Mouse (Mus musculus): ENCODE measurements around the gene Amdhd1. TPM values are rescaled to one million over a fixed set of nuclear protein-coding genes. Genes with fewer than 3 reads are reported as not detected.
A peak's percentile ranks its signal among the peaks of the same experiment; 100 is the strongest.

Gene Amdhd1
- polyA plus RNA-seq, 1 experiment from 2014 or later = not detected

DNA sequence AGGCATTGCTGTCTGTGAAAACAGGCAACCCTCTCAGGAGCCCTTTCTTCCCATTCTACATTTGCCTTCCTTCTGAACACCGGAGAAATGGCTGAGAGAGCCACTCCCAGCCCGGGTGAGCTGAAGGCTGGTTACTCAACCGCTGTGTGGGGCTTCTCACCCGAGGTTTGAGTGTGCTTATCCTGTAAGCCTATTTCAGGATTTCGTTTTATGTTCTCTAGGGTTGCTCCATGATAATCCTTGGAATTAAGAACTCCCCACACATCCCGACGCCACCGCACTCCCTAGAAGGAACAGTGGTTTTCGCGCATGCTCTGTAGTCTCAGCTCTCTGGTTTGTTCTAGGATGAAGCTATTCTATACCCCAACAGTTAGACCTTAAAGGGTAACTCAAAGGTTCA lies 38.5 kb downstream of the Amdhd1 start:
- no peaks in the 10 kb centered on the region for H3K9me3 ChIP-seq (ENCODE audit: control insufficient read depth, low read length)
- no peak for ATAC-seq (ENCODE audit: low read depth)
- no peaks in the 10 kb centered on the region for H3K36me3 ChIP-seq (ENCODE audit: control insufficient read depth, insufficient read depth, low read length)
- 83% methylated on average over 10 of the region's 10 CpGs for WGBS
- no peak overlapping the region for H3K4me2 ChIP-seq (ENCODE audit: low read depth, low read length)
- H3K4me3 ChIP-seq (ENCODE audit: low read depth, low read length) = no peak overlapping the region
- no peaks in the 10 kb centered on the region for H3K4me1 ChIP-seq (ENCODE audit: control insufficient read depth, insufficient read depth, low read length)
- no peak overlapping the region for H3K9ac ChIP-seq (replicated peaks; ENCODE audit: low read depth, low read length)
- H3K27ac ChIP-seq (ENCODE audit: low read depth, low read length) = no peak overlapping the region
- no peaks in the 10 kb centered on the region for H3K27me3 ChIP-seq (ENCODE audit: control insufficient read depth, insufficient read depth, low read length)

DNA sequence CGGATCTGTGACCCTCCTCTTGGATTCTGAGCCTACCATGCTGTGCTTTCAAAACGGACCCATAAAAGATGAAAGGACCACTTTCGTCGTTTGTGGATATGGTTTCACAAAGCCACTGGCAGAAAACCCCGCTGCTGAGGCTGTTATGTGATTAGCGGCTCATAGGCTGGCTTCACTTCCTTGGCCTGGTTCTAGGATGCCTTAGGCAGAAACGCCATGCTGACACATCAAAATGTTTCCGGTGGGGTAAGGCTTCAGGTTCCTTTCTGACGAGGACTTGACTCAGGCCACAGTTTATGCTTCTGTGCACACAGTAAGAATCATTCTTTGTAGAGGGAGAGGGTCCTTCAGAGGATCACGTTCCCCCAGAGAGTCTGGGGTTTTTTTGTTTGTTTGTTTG lies 39.0 kb downstream of the Amdhd1 start:
- Histone ChIP-seq H3K4me2 (ENCODE audit: low read depth, low read length) (no peak overlapping the region), H3K4me1 (ENCODE audit: control insufficient read depth, insufficient read depth, low read length) (no peaks in the 10 kb centered on the region), H3K4me3 (ENCODE audit: low read depth, low read length) (no peak overlapping the region), H3K9me3 (ENCODE audit: control insufficient read depth, low read length) (no peaks in the 10 kb centered on the region), H3K27me3 (ENCODE audit: control insufficient read depth, insufficient read depth, low read length) (no peaks in the 10 kb centered on the region), H3K9ac (replicated peaks; ENCODE audit: low read depth, low read length) (no peak overlapping the region), H3K36me3 (ENCODE audit: control insufficient read depth, insufficient read depth, low read length) (no peaks in the 10 kb centered on the region), H3K27ac (ENCODE audit: low read depth, low read length) (no peak overlapping the region)
- WGBS = 34% methylated on average over 10 of the region's 10 CpGs
- ATAC-seq (ENCODE audit: low read depth) = no peak

DNA sequence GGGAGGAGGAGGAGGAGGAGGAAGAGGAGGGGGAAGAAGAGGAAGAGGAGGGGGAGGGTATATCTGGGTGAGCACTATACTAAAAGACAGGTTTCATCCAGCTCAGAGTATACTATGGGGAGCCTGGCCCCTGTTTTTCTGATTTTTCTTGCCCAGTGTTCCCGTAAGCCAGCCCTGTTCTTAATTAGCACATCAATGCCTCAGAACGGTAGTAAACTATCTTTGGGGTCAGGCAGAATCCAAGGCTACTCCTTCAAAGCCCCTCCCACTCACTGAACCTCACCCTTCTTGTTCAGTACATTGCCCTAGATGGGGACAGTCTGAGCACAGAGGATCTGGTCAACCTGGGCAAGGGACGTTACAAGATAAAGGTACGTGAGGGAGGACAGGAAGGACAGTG lies 49.4 kb downstream of the Amdhd1 start:
- Histone ChIP-seq H3K4me2 (ENCODE audit: low read depth, low read length) (no peak overlapping the region), H3K36me3 (ENCODE audit: control insufficient read depth, insufficient read depth, low read length) (no peaks in the 10 kb centered on the region), H3K9ac (replicated peaks; ENCODE audit: low read depth, low read length) (no peak overlapping the region), H3K27ac (ENCODE audit: low read depth, low read length) (no peak overlapping the region), H3K4me3 (ENCODE audit: low read depth, low read length) (no peak overlapping the region), H3K9me3 (ENCODE audit: control insufficient read depth, low read length) (no peaks in the 10 kb centered on the region), H3K27me3 (ENCODE audit: control insufficient read depth, insufficient read depth, low read length) (no peaks in the 10 kb centered on the region), H3K4me1 (ENCODE audit: control insufficient read depth, insufficient read depth, low read length) (no peaks in the 10 kb centered on the region)
- no peak for ATAC-seq (ENCODE audit: low read depth)
- WGBS = 31% methylated on average over 4 of the region's 4 CpGs

DNA sequence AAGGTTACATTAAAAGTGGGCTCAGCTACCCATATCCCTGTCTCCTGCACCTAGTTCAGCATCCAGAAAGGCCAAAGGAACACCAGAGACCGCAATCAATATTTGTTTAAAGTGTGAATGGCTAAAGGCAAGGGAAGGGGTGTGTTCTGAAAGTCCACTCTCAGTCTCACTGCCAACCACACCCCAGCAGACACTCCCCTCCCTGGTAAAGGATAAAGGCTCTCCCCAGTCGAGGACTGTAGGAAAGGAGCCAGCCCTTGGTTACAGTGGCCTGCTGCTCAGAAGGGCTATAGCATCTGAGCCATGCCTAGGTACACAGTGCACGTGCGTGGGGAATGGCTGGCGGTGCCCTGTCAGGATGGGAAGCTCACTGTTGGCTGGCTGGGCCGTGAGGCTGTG lies 51.0 kb downstream of the Amdhd1 start:
- no peaks in the 10 kb centered on the region for H3K4me1 ChIP-seq (ENCODE audit: control insufficient read depth, insufficient read depth, low read length)
- no peak overlapping the region for H3K9ac ChIP-seq (replicated peaks; ENCODE audit: low read depth, low read length)
- H3K4me3 ChIP-seq (ENCODE audit: low read depth, low read length) = no peak overlapping the region
- H3K9me3 ChIP-seq (ENCODE audit: control insufficient read depth, low read length) = no peaks in the 10 kb centered on the region
- 72% methylated on average over 6 of the region's 6 CpGs for WGBS
- H3K27me3 ChIP-seq (ENCODE audit: control insufficient read depth, insufficient read depth, low read length) = no peaks in the 10 kb centered on the region
- ATAC-seq (ENCODE audit: low read depth) = no peak
- H3K27ac ChIP-seq (ENCODE audit: low read depth, low read length) = no peak overlapping the region
- H3K4me2 ChIP-seq (ENCODE audit: low read depth, low read length) = no peak overlapping the region
- H3K36me3 ChIP-seq (ENCODE audit: control insufficient read depth, insufficient read depth, low read length) = no peaks in the 10 kb centered on the region

DNA sequence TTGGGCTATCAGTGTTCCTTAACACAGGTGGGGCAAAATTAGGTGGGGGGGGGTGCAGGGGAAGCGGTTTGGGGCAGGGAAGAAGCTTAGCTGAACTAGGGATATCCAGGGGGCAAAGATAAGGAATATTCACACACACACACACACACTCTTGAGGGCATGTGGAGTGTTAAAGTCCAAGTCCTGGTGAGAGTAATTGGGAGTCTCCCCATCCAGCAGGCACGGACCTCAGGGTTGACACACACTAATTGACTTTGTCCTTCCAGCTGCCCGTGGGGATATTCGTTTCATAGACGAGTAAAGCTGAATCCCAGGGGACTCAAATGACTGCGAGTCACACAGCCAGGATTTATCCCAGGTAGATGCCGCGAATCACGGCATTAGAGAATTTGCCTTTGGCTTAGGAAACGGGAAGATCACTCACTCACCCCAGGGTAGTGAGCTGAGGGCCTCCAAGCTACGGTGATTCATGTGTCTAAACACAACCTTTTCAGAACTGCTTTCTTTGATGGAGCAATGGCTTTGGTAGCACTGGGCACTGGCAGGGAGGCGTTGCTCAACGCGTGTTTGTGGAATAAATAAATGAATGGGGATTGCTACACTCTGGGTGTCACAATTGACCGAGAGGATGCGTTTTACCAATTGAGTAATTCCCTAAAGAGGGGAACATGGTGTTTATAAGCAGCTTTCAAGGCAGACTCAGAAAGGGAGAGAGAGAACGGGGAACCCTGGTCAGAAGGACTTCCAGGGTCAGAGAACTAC lies 51.6 kb downstream of the Amdhd1 start, which contains the start of gene Hal:
Gene Hal (plus strand): TSS at position 703 of the 762 bp plus-strand sequence.
- Histone ChIP-seq H3K27me3 (ENCODE audit: control insufficient read depth, insufficient read depth, low read length) (no peaks in the 10 kb centered on the region), H3K9ac (replicated peaks; ENCODE audit: low read depth, low read length) (no peak within 1 kb of the TSS), H3K36me3 (ENCODE audit: control insufficient read depth, insufficient read depth, low read length) (0 out of 2 replicates have a peak, but pooled peaks cover 2% of the 10 kb centered on the region), H3K4me2 (ENCODE audit: low read depth, low read length) (no peak within 1 kb of the TSS), H3K27ac (ENCODE audit: low read depth, low read length) (no peak within 1 kb of the TSS), H3K4me3 (ENCODE audit: low read depth, low read length) (no peak within 1 kb of the TSS), H3K9me3 (ENCODE audit: control insufficient read depth, low read length) (no peaks in the 10 kb centered on the region), H3K4me1 (ENCODE audit: control insufficient read depth, insufficient read depth, low read length) (no peaks in the 10 kb centered on the region)
- 60% methylated on average over 17 of the region's 17 CpGs for WGBS
- no peak for ATAC-seq (ENCODE audit: low read depth)

DNA sequence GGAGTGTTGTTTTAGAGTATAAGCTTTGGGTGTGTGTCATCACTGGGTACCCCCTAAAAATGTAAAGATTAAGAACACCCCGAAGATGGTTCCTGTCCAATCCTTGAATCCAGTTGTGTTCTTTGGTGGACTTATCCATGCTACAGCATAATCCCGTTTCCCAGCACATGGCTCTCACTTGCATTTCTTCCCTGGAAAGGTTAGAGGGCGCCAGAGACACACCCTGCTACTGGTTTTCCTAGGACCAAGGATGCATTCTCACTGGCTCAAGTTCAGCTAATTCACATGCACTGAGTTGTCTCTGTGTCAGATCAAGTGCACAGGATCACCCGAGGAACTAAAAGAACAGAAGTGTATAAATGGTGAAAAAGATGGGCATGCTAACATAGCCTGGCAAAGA lies 53.2 kb downstream of the Amdhd1 start:
- no peak for ATAC-seq (ENCODE audit: low read depth)

DNA sequence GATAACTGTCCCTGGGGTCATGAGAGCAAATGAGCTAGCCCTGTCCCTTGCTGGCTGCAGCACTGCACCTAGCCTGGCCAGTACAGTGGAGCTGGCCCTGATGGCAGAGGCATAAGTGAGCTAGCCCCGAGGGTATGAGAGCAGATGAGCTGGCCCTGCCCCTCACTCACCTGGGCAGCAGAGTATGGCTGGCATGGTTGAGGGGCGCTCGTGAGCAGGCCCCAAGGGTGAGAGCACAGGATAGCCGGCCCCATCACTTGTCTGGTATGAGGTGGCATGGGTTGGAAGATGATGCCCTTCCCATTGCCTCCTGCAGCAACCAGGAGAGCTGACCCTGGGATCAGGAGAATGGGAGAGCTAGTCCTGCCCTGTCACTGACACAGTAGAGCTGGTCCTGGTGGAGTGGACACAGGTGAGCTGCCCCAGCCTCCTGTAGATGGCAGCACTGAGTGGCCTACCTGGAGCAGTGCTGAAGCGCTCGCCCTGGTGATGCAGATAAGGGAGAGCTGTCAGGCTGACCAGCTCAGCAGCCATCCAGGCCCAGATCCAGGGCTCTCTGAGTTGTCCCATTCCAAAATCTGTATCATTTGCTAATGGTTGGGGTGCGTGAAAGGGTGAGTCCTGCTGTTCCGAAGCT lies 54.7 kb downstream of the Amdhd1 start:
- no peak overlapping the region for H3K9ac ChIP-seq (replicated peaks; ENCODE audit: low read depth, low read length)
- no peak overlapping the region for H3K27ac ChIP-seq (ENCODE audit: low read depth, low read length)
- H3K4me2 ChIP-seq (ENCODE audit: low read depth, low read length) = no peak overlapping the region
- 0 out of 2 replicates have a peak, but pooled peaks have one; percentile 44 for ATAC-seq (ENCODE audit: low read depth)
- H3K27me3 ChIP-seq (ENCODE audit: control insufficient read depth, insufficient read depth, low read length) = no peaks in the 10 kb centered on the region
- WGBS = 87% methylated on average over 8 of the region's 8 CpGs
- H3K4me3 ChIP-seq (ENCODE audit: low read depth, low read length) = no peak overlapping the region
- no peaks in the 10 kb centered on the region for H3K4me1 ChIP-seq (ENCODE audit: control insufficient read depth, insufficient read depth, low read length)
- no peaks in the 10 kb centered on the region for H3K9me3 ChIP-seq (ENCODE audit: control insufficient read depth, low read length)
- peaks cover 21% of the 10 kb centered on the region for H3K36me3 ChIP-seq (ENCODE audit: control insufficient read depth, insufficient read depth, low read length)

More for the DNA sequence above, 53.2 kb downstream of the Amdhd1 start:
- Histone ChIP-seq H3K4me2 (ENCODE audit: low read depth, low read length) (no peak overlapping the region), H3K27me3 (ENCODE audit: control insufficient read depth, insufficient read depth, low read length) (no peaks in the 10 kb centered on the region), H3K9ac (replicated peaks; ENCODE audit: low read depth, low read length) (no peak overlapping the region), H3K9me3 (ENCODE audit: control insufficient read depth, low read length) (no peaks in the 10 kb centered on the region), H3K4me3 (ENCODE audit: low read depth, low read length) (no peak overlapping the region), H3K4me1 (ENCODE audit: control insufficient read depth, insufficient read depth, low read length) (no peaks in the 10 kb centered on the region), H3K36me3 (ENCODE audit: control insufficient read depth, insufficient read depth, low read length) (peaks cover 6% of the 10 kb centered on the region), H3K27ac (ENCODE audit: low read depth, low read length) (no peak overlapping the region)
- WGBS = 29% methylated on average over 4 of the region's 4 CpGs

DNA sequence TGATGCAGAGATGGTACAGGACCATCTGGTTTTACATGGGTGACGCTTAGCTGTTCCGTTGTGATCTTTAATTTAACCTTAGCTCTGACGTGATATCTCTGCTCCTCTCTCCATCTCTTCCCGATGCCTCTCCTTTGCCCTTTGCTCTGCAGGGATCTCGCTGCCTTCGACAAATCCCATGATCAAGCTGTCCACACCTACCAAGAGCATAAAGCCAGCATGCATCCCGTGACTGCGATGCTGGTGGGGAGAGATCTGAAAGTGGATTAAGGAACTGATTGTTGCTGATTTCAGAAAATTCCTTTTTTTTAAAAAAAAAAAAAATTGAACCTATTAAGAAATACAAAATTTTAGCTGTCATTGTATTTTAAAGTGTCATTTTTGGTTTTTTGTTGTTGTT lies 55.3 kb downstream of the Amdhd1 start:
- ATAC-seq (ENCODE audit: low read depth) = no peak
- Histone ChIP-seq H3K4me3 (ENCODE audit: low read depth, low read length) (no peak overlapping the region), H3K27ac (ENCODE audit: low read depth, low read length) (no peak overlapping the region), H3K36me3 (ENCODE audit: control insufficient read depth, insufficient read depth, low read length) (peaks cover 27% of the 10 kb centered on the region), H3K4me1 (ENCODE audit: control insufficient read depth, insufficient read depth, low read length) (no peaks in the 10 kb centered on the region), H3K4me2 (ENCODE audit: low read depth, low read length) (no peak overlapping the region), H3K9me3 (ENCODE audit: control insufficient read depth, low read length) (no peaks in the 10 kb centered on the region), H3K27me3 (ENCODE audit: control insufficient read depth, insufficient read depth, low read length) (no peaks in the 10 kb centered on the region), H3K9ac (replicated peaks; ENCODE audit: low read depth, low read length) (no peak overlapping the region)
- WGBS = 93% methylated on average over 8 of the region's 8 CpGs

Measured in neural tube, embryonic 14.5 days (tissue).